In genomic region chr4:122882544-122882943, GRCm38 (mm10) we compare ENCODE assay signal across 22 mouse cellular contexts. TPM values are rescaled to one million over a fixed set of nuclear protein-coding genes. Genes with fewer than 3 reads are reported as not detected.
DNase-seq lines count a peak whose midpoint lies in the region; ATAC-seq and TF ChIP-seq lines count a peak whose summit lies in the region.
"Had no signal": no experiment of that assay in that cellular context is flagged by ENCODE, and none has a peak within 500 bp of the region (broad histone marks: within the 10 kb centered on the region; RNA-seq: fewer than 3 reads in every experiment).

No protein-coding gene starts in this region.

- H3K9me3 ChIP-seq in heart, embryonic 15.5 days (replicated peaks): no peaks in the 10 kb centered on the region
- H3K9me3 ChIP-seq in liver, postnatal 0 days (ENCODE audit: low read length): no peaks in the 10 kb centered on the region
- H3K9me3 ChIP-seq: forebrain, embryonic 12.5 days; heart, embryonic 10.5 days; kidney, embryonic 15.5 days; liver, embryonic 15.5 days; midbrain, embryonic 15.5 days had no signal

- no peak overlapping the region for H3K9ac ChIP-seq in heart, embryonic 15.5 days
- no peak overlapping the region for H3K9ac ChIP-seq in liver, postnatal 0 days (replicated peaks)
- H3K9ac ChIP-seq: forebrain, embryonic 12.5 days; kidney, embryonic 15.5 days; liver, embryonic 15.5 days; midbrain, embryonic 15.5 days had no signal

- H3K4me2 ChIP-seq in heart, embryonic 15.5 days: no peak overlapping the region
- H3K4me2 ChIP-seq in liver, postnatal 0 days (ENCODE audit: low read depth, low read length): peak overlapping the region; percentile 46; the same call in 1 of the 2 replicates
- H3K4me2 ChIP-seq: forebrain, embryonic 12.5 days; kidney, embryonic 15.5 days; midbrain, embryonic 15.5 days had no signal

- no peak for TF ChIP-seq EP300 in liver, postnatal 0 days (IDR thresholded peaks at IDR 0.05; ENCODE audit: low read depth)

- peaks cover 50% of the 10 kb centered on the region for H3K4me1 ChIP-seq in heart, embryonic 15.5 days (replicated peaks)
- peaks cover 39% of the 10 kb centered on the region for H3K4me1 ChIP-seq in liver, postnatal 0 days (ENCODE audit: insufficient read depth)

- H3K36me3 ChIP-seq in heart, embryonic 15.5 days: no peaks in the 10 kb centered on the region
- H3K36me3 ChIP-seq in liver, postnatal 0 days (replicated peaks; ENCODE audit: insufficient read depth, low read length): peaks cover 3% of the 10 kb centered on the region; the same call in 1 of the 2 replicates
- H3K36me3 ChIP-seq in macrophage (ENCODE audit: inconsistent target): no peaks in the 10 kb centered on the region
- H3K36me3 ChIP-seq: forebrain, embryonic 12.5 days; heart, embryonic 10.5 days; kidney, embryonic 15.5 days; liver, embryonic 15.5 days; midbrain, embryonic 15.5 days had no signal

- peak overlapping the region; percentile 31; the same call in 1 of the 2 replicates for H3K27ac ChIP-seq in heart, embryonic 15.5 days
- no peak overlapping the region for H3K27ac ChIP-seq in liver, postnatal 0 days (ENCODE audit: low read depth)
- peak overlapping the region; percentile 100 for H3K27ac ChIP-seq in macrophage
- H3K27ac ChIP-seq: forebrain, embryonic 12.5 days; heart, embryonic 10.5 days; kidney, embryonic 15.5 days; liver, embryonic 15.5 days; midbrain, embryonic 15.5 days had no signal

- no peak for TF ChIP-seq CTCF in liver, postnatal 0 days (IDR thresholded peaks at IDR 0.05; ENCODE audit: low read depth)

- no peaks in the 10 kb centered on the region for H3K27me3 ChIP-seq in heart, embryonic 15.5 days
- H3K27me3 ChIP-seq in liver, postnatal 0 days (ENCODE audit: insufficient read depth, low read length): no peaks in the 10 kb centered on the region
- H3K27me3 ChIP-seq: forebrain, embryonic 12.5 days; kidney, embryonic 15.5 days; liver, embryonic 15.5 days; midbrain, embryonic 15.5 days had no signal

- H3K4me3 ChIP-seq in heart, embryonic 15.5 days: no peak overlapping the region
- H3K4me3 ChIP-seq in liver, postnatal 0 days (ENCODE audit: low read depth, low read length): no peak overlapping the region
- no peak overlapping the region for H3K4me3 ChIP-seq in macrophage (ENCODE audit: inconsistent target)
- H3K4me3 ChIP-seq: forebrain, embryonic 12.5 days; heart, embryonic 10.5 days; kidney, embryonic 15.5 days; liver, embryonic 15.5 days; midbrain, embryonic 15.5 days had no signal

- peaks cover 81% of the 10 kb centered on the region for H3K79me2 ChIP-seq in macrophage (ENCODE audit: inconsistent target)

- no peak for ATAC-seq in heart, embryonic 15.5 days (replicated peaks; ENCODE audit: insufficient number of reproducible peaks, insufficient read depth, low FRiP score, low read depth)
- ATAC-seq in liver, postnatal 0 days: no peak
- ATAC-seq: hindbrain, embryonic 16.5 days; intestine, postnatal 0 days; lung, postnatal 0 days; midbrain, embryonic 15.5 days had no signal

- 68% methylated on average over 3 of the region's 3 CpGs for WGBS in heart, embryonic 15.5 days
- 68% methylated on average over 3 of the region's 3 CpGs for WGBS in liver, postnatal 0 days (ENCODE audit: insufficient replicate concordance)
- 56% methylated on average over 3 of the region's 3 CpGs for WGBS in macrophage (ENCODE audit: missing documents)

- DNase-seq in heart, adult 18-20 months: no peak
- DNase-seq in liver, postnatal 0 days: no peak
- no peak for DNase-seq in liver
- DNase-seq in brain, adult 2 months (ENCODE audit: low read depth, low spot score): peak; percentile 87
- DNase-seq in cerebellum, postnatal 10 days: no peak
- DNase-seq: adrenal gland, adult 8-10 months; cerebellum, postnatal 14 days; gastrocnemius, postnatal 25 days; heart, postnatal 36 days; kidney, postnatal 4 days; right cerebral cortex, postnatal 4 days; thymus, postnatal 14 days had no signal

RNA-seq across cellular contexts. Expression of gene Cap1, which starts 3.3 kb away (rescaled TPM):
- 41.4 and 51.0 TPM in 2 replicates for polyA plus RNA-seq in heart, embryonic 15.5 days (2015; fragmentation: Nextera tagmentation; extraction: Ambion mirVana)
- 10 to 100 TPM; 46.3 to 52.7 TPM for total RNA-seq in heart, adult 18-20 months (2021)
- 22.3 and 28.4 TPM in 2 replicates for polyA plus RNA-seq in liver, postnatal 0 days (2015; fragmentation: Nextera tagmentation; extraction: Ambion mirVana)
- total RNA-seq in macrophage (2018; cell fraction: chromatin; rRNA removed): 100 to 1,000 TPM; 120 to 324 (median 283) TPM
- 100 to 1,000 TPM; 401 to 516 (median 457) TPM for total RNA-seq in macrophage (2018; cell fraction: cytosol; rRNA removed)
- total RNA-seq in macrophage (2018; cell fraction: nucleus; rRNA removed): 100 to 1,000 TPM; 151 to 403 (median 238) TPM
- polyA plus RNA-seq in macrophage (2018): 402 to 842 TPM (median 678 TPM) in 3 replicates

RNA-seq across cellular contexts. Expression of gene Ppt1, which starts 46.5 kb away (rescaled TPM):
- 57.9 and 80.6 TPM in 2 replicates for polyA plus RNA-seq in heart, embryonic 15.5 days (2015; fragmentation: Nextera tagmentation; extraction: Ambion mirVana)
- 10 to 100 TPM; 43.0 to 44.9 TPM for total RNA-seq in heart, adult 18-20 months (2021)
- polyA plus RNA-seq in liver, postnatal 0 days (2015; fragmentation: Nextera tagmentation; extraction: Ambion mirVana): 18.6 and 20.3 TPM in 2 replicates
- total RNA-seq in macrophage (2018; cell fraction: chromatin; rRNA removed): 100 to 1,000 TPM in 3 of 26 experiments, 10 to 100 TPM in 23; 14.0 to 115 (median 57.6) TPM
- total RNA-seq in macrophage (2018; cell fraction: cytosol; rRNA removed): 100 to 1,000 TPM in 3 of 26 experiments, 10 to 100 TPM in 23; 67.6 to 105 (median 84.7) TPM
- 100 to 1,000 TPM in 5 of 26 experiments, 10 to 100 TPM in 21; 24.1 to 159 (median 86.1) TPM for total RNA-seq in macrophage (2018; cell fraction: nucleus; rRNA removed)
- polyA plus RNA-seq in macrophage (2018): 97.1 to 164 TPM (median 112 TPM) in 3 replicates
